Mouse (Mus musculus) ovary, postnatal 36 days (tissue): ENCODE results near the gene Nudt3.

ENCODE experiments used
- DNase-seq: peaks from one replicate; pipeline ENCODE4 v3.0.0; 2022; ENCODE audit warnings: low spot score, mixed read lengths

The Nudt3 gene

DNA sequence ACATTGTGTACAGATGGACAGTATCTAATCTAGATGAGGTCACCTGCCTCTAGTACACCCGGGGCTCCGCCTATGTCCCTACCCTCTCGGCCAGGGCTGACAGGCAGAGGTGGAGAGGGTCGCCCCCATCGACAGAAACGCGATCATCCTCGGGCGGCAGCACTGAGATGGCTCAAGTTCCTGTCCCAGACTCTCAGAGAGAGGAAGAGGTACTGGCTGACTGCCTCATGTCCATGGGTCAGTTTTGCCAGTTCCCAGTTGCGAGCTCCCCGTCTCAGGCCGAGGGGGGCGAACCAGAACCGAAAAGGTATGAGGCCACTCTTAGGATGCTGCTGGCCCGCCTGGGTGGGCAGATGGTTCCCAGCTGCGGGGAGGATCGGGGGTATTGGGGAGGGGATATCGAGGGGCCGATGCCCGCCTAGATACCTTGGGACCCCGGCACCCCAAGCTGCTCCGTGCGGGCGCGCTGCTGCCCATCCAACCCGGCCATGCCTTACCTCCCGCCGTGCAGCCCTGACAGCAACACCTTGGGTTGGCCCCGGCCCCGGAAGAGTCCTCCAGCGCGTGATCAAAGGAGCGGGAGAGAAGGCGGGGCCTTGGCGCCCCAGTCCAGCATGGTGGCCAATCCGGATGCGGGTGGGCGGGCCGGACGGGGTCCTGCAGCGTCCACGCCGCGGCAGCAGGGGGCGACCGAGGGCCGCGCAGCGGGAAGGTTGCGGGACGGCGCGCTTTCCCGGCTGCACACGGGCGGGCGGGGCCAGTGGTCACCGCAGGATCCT is 57.9 kb downstream of the Nudt3 start, which contains the start of gene AI413582:
AI413582 (minus strand) TSS at position 594 of the 779 bp plus-strand sequence.
- peak; percentile 98 for DNase-seq

DNA sequence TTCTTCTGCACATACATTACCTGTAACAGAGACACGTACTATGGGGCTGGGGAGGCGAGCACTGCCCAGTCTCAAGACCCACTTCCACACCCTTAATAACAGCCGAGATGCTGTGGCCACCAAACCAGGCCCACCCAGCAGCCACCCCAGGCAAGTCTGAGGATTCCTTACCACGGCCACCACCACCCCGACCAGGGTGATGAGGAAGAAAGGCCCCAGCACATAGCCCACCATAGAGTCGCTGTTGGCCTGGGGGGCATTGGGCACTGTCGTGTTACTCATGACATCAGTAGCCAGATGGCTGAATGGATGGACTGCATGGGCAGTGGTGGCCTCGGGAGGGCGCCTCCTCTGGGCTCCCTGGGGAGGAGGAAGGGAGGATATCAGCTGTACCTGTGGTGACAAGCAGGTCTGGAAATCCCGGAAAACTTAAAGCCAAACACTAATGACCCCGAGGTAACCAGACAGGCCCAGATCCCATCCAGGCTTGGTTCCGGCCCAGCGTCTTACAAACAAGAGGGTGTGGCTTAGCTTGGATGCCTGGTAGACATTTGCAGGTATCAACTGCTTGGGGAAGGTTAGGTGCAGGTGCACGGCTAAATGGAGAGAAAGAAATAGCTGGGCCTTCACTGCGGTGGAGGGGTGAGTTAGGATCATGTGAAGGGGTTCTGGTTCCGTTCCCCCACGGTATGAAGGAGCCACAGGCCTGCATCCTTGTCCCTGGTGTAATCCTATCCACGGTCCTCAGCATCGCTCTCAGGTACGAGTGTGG is 58.7 kb downstream of the Nudt3 start:
- DNase-seq: no peak

DNA sequence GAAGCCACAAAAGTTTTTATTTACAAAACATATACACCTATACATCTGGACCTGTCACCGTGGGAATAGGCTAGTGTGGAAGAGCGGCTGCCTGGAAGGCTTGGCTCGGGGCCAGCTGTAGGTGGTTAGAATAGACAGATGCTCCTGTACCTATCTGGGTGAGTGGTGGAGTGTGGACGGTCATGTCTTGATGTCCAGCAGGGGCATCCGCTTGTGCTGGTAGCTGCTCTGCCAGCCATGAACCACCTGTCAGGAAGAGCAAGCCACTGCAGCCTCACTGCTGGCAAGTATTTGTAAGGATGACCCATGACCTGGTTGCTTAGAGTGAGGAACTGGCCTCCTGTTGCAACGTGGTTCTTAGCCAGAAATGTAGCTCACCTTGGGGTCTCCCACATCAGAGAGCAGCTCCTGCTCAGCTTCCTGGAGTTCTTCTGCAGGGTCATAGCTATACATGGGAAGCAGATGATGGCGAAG is 59.5 kb downstream of the Nudt3 start:
- no peak for DNase-seq

DNA sequence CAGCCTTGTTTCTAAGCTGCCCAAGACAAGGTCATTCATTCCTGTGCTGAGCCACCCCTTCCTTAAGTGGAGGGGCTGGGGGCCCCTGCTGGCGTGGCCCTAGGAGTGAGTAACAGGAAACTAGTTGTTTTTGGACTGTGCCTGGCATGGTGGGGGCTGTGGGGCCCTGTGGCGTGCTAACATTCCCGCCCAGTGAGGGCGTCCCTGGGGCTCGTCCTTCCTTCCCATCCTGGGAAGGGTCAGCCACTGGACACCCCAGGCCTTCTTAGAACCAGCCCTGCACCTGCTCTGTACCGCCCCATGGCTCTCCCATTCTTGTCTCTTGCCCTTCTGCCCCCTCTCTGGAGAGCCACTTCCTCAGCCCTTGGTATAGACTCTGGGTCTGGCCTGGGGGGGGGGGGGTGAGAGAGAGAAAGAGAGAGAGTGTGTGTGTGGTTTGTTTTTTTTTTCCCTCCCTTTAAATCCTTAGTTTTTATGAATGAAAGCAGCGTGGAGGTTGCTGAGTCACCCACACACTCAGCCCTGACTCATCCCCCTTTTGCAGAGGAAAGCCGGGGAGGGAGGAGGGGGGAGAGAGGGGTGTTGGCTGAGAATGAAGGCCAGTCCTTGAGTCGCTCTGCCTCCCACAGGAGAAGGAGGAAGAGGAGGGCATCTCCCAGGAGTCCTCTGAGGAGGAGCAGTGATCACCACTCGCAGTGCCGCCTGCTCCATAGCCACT is 61.3 kb downstream of the Nudt3 start:
- DNase-seq: peak; percentile 66

DNA sequence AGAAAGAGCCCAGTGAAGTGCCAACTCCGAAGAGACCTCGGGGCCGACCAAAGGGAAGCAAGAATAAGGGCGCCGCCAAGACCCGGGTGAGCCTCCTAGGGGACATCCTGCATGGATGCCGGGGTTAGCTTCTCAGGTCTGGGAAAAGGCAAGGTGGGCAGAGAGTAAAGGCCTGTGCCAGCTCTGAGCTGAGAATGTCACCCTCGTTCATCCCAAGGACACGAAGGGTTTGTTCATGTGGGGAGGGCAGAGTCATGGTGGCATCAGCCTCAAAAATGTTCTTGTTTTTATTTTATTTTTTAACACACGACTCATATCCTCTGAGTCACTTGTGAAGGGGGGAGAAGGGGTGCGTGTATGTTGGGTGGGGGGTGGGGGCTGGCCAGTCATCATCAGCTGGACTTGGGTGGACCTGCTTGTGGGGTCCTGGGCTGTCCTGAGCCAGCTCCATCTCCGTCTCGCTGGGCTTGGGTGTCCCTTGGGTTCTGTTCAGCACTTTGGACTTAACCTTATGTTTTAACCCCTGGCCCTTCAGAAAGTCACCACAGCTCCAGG is 62.3 kb downstream of the Nudt3 start:
- DNase-seq: no peak

DNA sequence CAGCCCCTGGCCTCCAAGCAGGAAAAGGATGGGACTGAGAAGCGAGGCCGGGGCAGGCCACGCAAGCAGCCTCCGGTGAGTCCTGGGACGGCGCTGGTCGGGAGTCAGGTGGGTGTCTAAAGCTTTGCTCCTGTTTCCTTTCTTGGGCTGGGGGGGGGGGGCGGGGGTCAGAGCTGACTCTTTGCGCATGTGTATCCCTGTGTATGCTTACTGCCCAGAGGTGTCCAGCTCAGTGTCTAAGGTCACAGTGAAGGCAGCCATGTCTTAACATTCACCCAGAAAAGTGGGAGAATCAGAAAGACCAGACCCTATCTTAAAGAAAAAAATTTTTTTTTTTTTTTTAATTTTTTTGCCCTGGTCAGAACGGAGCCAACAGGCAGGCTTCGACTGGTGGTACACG is 63.7 kb downstream of the Nudt3 start:
- DNase-seq: no peak

DNA sequence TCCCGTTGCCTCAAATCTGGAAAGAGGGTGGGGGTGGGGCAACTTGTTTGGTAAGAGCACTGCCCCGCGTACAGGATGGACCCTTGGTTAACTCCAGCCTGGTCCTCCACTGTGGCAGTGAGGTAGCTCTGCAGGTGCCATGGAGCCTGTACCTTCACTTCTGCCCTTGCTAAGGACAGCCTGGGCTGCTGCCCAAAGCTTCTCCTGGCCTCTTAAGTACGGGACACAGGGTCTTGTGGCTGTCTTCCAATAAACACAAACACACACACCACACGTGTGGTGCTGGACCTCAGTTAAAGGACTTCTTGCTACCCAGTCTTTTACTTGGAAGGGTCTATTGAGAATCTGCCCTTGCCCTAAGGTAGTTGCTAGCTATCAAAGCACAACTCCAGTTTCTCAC is 64.5 kb downstream of the Nudt3 start:
- no peak for DNase-seq

DNA sequence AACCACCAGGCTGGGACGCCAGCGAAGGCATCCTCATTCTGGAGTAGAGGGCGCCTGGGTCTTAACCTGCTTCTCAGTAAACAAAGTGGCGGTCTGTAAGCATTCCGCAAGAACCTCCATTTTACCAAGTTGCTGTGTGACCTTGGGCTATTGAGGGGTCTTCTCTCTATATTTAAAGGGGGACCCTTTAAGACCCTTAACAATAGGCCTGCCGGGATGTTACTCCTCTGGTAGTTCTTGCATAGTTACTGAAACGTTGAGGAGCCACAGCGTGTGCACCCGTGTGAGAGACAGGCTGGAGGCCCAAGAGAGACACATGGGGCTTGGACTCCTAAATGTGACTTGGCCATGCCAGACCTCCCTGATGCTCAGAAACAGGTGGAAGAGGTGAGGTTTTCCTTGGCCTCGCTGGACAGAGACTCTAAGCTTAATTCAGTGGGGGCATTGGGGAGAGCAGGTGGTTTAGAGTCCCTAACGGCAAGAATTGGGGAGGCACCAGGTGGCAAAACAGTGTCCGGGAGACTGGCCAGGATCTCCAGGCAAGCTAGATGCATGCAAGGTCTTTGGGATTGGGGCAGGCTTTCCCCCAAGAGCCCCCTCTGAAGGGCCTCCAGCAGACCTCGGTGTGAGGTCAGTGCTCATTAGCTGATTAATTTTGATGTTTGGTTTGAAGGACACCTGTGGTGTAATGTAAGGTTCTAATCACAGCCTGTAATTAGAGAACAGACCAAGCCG is 65.2 kb downstream of the Nudt3 start:
- no peak for DNase-seq

DNA sequence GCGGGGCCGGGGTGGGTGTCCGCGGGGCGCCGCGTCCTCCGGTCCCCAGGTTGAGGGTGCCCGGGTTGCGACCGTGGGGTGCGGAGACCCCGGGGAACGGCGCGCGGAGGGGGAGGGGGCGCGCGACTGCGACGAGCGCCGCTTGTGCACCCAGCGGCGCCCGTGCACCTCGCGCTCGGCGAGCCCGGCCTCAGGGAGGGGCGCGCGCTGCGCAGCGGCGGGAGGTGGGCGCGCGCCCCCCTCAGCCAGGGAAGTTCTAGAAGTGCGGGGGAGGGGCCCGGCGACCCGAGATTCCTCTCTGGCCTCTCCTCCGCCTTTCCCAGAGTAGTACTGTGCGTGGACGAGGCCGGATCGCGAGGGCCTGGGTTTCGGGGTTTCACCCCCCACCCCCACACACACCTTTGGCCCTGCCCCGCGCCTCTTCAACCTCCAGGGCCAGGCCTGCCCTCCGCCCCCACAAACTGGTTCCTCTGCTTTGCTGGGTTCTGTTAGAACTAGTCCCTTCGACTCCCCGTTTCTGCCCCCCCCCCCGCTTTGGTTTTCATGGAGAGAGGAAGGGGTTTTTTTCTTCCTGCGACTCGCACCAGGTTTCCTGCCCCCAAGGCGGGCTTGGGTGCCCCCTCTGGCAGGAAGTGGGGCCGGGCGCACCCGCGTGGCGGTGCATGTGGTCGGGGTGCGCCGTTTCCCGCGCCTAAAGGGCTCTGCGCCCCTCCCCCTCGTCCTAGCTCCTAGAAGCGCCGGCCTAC is 65.9 kb downstream of the Nudt3 start:
- peak; percentile 37 for DNase-seq

DNA sequence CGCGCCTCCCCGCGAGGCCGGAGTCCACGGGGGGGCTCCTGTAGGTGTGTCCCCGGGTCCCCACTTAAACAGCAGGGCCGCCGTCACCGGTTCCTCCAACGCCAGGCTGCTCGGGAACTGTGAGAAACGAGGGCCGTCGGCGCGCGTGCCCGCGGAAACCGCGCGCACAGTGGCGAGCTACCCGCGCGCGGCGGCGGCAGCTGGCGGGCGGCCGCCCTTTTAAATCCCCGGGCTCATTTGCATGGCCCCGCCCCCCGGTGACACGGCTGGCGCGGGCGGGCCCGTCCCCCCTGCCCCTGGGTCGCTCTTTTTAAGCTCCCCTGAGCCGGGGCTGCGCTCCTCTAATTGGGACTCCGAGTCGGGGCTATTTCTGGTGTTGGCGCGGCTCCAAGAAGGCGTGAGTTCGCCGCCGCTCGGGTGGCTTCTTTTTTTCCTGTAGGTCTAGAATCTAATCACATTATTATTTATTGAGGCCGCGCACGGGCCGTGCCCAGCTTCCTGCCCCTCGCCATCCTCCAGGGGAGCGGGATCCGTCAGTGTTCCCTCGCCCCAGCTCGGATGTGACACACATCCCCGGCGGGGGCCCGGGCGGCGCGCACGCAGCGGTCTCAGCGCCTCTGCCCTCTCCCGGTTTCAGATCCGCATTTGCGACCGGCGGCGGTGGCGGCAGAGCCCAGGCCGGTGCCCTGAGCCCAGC is 66.8 kb downstream of the Nudt3 start, which contains the start of gene Hmga1:
Hmga1 (plus strand) TSS at position 183 of the 697 bp plus-strand sequence.
- peak; percentile 83 for DNase-seq

DNA sequence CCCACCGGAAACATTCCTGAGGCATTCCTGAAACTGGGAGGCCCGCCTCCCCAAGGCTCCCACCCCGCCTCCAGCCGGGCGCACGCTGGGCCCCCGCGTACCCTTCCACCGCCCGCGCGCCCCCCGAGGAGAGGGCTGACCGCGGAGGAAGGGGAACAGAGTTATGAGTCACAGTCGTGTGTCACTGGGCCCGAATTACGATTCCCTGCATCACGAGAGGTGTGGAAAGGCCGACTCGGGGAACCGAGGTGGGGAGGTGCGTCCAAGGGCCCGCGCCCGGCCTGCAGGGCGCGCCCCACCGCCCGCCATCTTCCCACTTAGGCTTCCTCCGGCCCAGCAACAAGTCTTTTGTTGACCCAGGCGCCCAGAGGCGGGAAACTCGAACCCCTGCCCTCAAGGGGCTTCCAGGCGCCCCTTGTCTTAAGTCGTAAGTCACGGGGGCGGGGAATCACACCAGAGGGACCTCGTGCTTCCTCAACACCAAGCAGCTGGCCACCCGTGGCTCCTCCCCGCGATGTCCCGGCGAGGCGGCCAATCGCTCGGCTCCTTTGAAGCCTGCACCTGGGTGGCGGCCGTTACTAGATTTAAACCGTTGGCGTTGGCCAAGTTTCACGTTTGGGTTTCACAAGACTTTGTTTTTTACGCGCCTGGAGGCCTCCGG is 67.7 kb downstream of the Nudt3 start:
- DNase-seq: peak; percentile 60

DNA sequence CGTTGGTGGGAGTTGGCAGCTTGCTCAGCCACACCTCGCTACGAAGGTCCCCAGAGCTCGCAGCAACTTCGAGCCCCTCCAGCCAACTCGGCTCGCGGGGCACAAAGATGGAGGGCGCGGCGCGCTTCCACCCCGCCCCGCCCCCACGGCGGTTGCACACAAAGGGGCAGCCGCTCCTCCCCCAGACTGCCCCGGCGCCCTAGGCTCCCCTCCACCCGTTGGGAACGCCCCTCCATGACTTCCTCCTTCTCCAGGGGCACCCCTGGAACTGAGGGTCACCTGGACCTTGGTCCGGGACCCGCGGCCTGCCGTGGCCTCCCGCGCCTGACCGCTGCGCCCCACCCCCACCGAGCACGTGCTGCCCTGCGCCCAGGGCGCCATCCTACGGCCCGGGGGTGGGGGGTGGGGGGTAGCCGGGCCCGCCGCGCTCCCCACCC is 68.2 kb downstream of the Nudt3 start:
- peak; percentile 49 for DNase-seq

DNA sequence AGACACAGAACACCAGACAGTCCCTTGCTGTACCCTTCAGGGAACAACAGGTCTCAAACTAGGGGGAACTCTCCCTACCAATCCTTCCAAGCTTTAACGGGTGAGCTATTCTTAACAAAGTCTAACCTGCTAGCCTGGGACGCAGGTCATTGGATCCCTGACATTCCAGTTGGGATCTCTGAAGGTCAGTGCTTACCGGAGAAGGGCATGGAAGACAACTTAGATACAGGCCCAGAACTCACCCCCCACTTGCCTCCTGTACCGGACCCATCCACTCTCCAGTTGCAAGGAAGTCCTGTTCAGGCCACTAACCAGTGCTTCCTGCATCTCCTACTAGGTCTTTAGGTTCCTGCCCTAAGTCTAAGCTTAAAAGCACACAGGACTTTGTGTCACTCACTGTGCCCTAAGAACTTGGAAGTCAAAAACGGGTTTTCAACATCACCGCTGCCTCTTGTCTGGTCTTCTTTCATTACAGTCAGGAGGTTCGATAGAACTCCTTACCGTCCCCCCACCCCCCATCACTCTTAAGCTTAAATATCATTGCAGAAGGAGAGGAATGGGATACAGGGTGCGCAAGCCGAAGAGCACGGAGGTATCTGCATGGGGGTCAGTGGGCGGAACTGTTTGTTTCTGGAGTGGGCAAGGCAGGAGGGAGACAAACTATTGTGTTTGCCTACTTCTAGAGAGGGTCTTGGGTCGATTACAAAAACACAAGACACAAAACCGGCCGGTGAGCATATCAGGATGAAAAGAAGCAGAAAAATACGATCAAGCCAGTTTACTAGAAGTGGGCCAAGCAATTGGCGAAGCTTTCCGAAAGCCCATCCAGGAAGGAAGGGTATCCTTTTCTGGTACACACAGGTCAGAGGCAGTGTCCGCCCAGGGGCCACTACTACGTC is 69.0 kb downstream of the Nudt3 start:
- no peak for DNase-seq

DNA sequence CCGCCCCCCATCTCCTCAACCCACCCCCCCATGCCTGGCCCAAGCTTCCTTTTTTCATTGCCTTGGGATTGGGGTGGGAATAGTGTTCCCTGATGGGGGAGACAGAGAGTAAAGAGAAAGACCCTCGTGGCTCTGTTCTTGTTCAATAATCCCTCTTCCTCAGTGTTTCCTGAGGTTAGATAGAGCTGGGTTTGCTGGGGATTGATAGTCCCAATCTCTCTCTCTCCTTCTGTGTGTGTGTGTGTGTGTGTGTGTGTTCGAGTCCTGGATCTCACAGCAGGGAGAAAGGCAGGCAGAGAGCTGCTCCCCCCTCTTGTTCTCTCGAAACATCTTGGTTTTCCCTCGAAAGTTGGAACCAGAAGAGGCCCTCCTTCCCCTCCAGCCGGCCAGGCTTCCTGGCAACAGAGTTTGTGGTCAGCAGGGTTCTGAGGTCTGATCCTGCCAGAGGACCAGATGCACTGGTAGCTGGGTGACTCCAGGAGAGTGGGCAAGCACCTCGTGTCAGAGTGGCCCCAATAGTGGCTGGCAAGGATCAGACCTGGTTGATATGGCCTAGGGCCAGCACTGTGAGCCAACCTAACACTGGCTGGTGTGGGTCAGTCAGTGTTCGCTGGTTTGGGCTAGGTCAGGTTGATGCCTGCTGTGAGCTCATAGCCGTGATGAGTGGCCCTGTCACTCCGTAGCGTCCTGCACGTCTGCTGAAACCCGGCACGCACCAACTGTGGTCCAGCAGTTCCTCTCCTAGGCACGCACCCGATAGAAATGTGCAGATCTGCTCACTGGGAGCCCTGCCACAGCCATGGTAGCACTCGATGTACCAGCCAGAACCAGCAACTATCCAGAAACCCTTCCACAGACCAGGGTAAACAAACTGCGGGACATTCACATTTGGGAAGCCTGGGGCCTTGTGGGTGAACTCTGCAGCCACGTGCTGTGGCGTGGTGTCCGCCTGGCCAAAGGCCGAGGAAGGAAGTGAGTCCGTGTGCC is 70.8 kb downstream of the Nudt3 start:
- no peak for DNase-seq

DNA sequence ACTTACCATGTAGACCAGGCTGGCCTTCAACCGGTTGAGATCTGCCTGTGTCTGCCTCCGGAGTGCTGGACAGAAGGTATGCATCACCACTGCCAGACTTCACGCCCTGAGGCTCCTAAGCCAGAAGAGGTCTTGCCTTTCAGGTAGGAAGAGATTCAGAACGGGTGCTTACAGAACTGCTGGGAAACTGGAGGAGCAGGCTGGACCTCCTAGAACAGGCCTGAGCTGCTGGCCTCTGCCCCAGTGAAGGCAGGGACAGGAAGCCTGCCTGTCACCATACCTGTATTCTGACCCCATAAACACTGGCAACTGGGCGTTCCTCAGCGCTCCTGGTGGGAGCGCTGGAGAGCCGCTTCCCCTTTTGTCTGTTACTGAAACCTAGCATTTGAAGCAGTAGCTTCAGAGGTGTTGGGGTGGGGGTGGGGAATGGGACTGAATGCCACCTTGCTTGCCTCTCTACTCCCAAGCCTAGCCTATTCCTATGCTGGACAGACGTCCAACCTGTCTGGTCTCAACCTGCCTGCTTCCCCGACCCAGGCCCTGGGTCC is 71.8 kb downstream of the Nudt3 start:
- DNase-seq: no peak

DNA sequence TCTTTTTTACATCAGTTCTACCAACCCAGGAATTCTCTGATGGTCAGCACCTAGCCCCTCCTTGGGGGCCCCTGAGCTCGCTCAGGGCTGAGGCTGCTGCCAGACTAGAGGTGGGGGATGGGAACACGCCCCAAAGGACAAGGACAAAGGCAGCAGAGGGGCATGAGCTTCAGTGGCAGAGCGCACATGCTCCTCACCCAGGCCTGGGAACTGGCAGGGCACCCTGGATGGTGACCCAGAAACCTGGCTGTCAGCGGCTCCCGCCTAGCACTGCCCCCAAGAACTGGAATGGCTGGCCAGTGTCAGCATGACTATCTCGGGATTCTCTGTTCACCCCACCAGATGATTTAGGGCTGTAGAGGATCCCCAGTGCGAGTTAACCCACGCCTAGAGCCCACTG is 74.1 kb downstream of the Nudt3 start:
- no peak for DNase-seq
